Mouse (Mus musculus) testis, adult 2 months (tissue): ENCODE results near the gene Rnf17.

ENCODE experiments used
- CTCF ChIP-seq: fragments of 200-500 bp; IDR thresholded peaks from 2 replicates; pipeline ENCODE4 v1.5.1; 2012; ENCODE audit warnings: low read depth, mild to moderate bottlenecking, inconsistent platforms, low read length, moderate library complexity; ENCODE audit not compliant: control insufficient read depth, insufficient read depth, insufficient replicate concordance
- POLR2A ChIP-seq: fragments of 200-500 bp; IDR thresholded peaks from 2 replicates; pipeline ENCODE4 v1.6.1; 2012; ENCODE audit warnings: low read depth, mild to moderate bottlenecking, inconsistent platforms, low read length, moderate library complexity; ENCODE audit not compliant: control insufficient read depth

GRCm38 (mm10) chr14:56553331-56553730 is 150.9 kb downstream of the Rnf17 start:
- TF ChIP-seq CTCF: no peak
- no peak for TF ChIP-seq POLR2A
